7 mouse cellular contexts compared by ENCODE assay signal in the genomic region with DNA sequence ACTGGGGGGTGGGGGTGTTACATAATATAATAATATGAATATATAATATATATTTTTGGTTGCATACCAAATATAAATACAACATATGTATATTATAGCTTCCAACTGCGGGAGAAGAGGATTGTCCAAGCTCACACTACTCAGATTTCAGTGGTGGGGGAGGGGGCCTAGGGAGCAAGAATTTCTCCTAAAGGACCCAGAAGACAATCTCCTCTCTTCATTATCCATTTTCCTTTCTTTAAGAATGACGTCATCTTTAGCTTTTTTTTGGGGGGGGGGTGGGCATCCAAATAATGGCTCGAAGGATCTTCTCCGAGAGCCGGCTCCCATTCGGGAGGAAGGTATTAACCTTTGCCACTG. TPM values are rescaled to one million over a fixed set of nuclear protein-coding genes. Genes with fewer than 3 reads are reported as not detected.
DNase-seq lines count a peak whose midpoint lies in the region; ATAC-seq and TF ChIP-seq lines count a peak whose summit lies in the region.

No protein-coding gene starts in this region.

- TF ChIP-seq EP300 in lung, postnatal 0 days (IDR thresholded peaks at IDR 0.05), result no peak

- TF ChIP-seq CTCF in lung, postnatal 0 days (IDR thresholded peaks at IDR 0.05), result no peak

- no peak for TF ChIP-seq POLR2A in limb, embryonic 14.5 days (IDR thresholded peaks at IDR 0.05; ENCODE audit: borderline replicate concordance, extremely low read depth, insufficient read depth, insufficient read length)

- H3K4me2 ChIP-seq in lung, postnatal 0 days (replicated peaks; ENCODE audit: low read depth, low read length), result peak overlapping the region; percentile 77
- H3K4me2 ChIP-seq in forebrain, embryonic 13.5 days, result peak overlapping the region; percentile 90
- peak overlapping the region; percentile 75 for H3K4me2 ChIP-seq in limb, embryonic 14.5 days (replicated peaks; ENCODE audit: low read depth, low read length, severe bottlenecking)
- peak overlapping the region; percentile 83 for H3K4me2 ChIP-seq in stomach, embryonic 15.5 days

- peak overlapping the region; percentile 33 for H3K4me3 ChIP-seq in lung, postnatal 0 days (ENCODE audit: low read depth, low read length)
- peak overlapping the region; percentile 53 for H3K4me3 ChIP-seq in forebrain, embryonic 13.5 days
- peak overlapping the region; percentile 65 for H3K4me3 ChIP-seq in limb, embryonic 14.5 days (replicated peaks; ENCODE audit: low read length)
- H3K4me3 ChIP-seq in stomach, embryonic 15.5 days (replicated peaks), result peak overlapping the region; percentile 65

- no peaks in the 10 kb centered on the region for H3K36me3 ChIP-seq in lung, postnatal 0 days (ENCODE audit: insufficient read depth, low read length)
- H3K36me3 ChIP-seq in forebrain, embryonic 13.5 days (ENCODE audit: poor library complexity, severe bottlenecking), result no peaks in the 10 kb centered on the region
- peaks cover 11% of the 10 kb centered on the region; the same call in 1 of the 2 replicates for H3K36me3 ChIP-seq in limb, embryonic 14.5 days (ENCODE audit: control insufficient read depth, insufficient read depth, low read length)
- H3K36me3 ChIP-seq in stomach, embryonic 15.5 days, result no peaks in the 10 kb centered on the region

- peaks cover 16% of the 10 kb centered on the region; the same call in 1 of the 2 replicates for H3K27me3 ChIP-seq in lung, postnatal 0 days (replicated peaks; ENCODE audit: insufficient read depth, low read length)
- H3K27me3 ChIP-seq in forebrain, embryonic 13.5 days, result no peaks in the 10 kb centered on the region
- no peaks in the 10 kb centered on the region for H3K27me3 ChIP-seq in limb, embryonic 14.5 days (ENCODE audit: control insufficient read depth, insufficient read depth, low read length)
- no peaks in the 10 kb centered on the region for H3K27me3 ChIP-seq in stomach, embryonic 15.5 days (replicated peaks)

- H3K27ac ChIP-seq in lung, postnatal 0 days (ENCODE audit: low read length), result no peak overlapping the region
- H3K27ac ChIP-seq in forebrain, embryonic 13.5 days, result peak overlapping the region; percentile 85
- H3K27ac ChIP-seq in limb, embryonic 14.5 days (replicated peaks; ENCODE audit: low read depth, low read length), result no peak overlapping the region
- peak overlapping the region; percentile 73 for H3K27ac ChIP-seq in stomach, embryonic 15.5 days

- no peak for DNase-seq in lung, postnatal 0 days (ENCODE audit: low spot score)
- no peak for DNase-seq in lung, postnatal 14 days
- DNase-seq in limb, embryonic 14.5 days (ENCODE audit: low spot score), result no peak
- no peak for DNase-seq in urinary bladder, postnatal 4 days (ENCODE audit: low spot score in 2 of 2)
- DNase-seq in layer of hippocampus, adult 18-20 months (ENCODE audit: low spot score in 2 of 2), result no peak

- ATAC-seq in lung, postnatal 0 days, result no peak
- peak; percentile 9; the same call in 1 of the 2 replicates for ATAC-seq in forebrain, embryonic 13.5 days
- no peak for ATAC-seq in limb, embryonic 14.5 days (ENCODE audit: low FRiP score, low read depth)
- no peak for ATAC-seq in stomach, embryonic 15.5 days (ENCODE audit: insufficient read depth, low FRiP score, low read depth)

- WGBS in lung, postnatal 0 days, result 1% methylated on average over 6 of the region's 6 CpGs
- WGBS in forebrain, embryonic 13.5 days, result under 1% methylated on average over 6 of the region's 6 CpGs
- under 1% methylated on average over 6 of the region's 6 CpGs for WGBS in limb, embryonic 14.5 days
- 0% methylated on average over 6 of the region's 6 CpGs for WGBS in stomach, embryonic 15.5 days

- no peaks in the 10 kb centered on the region for H3K9me3 ChIP-seq in lung, postnatal 0 days (ENCODE audit: low read length)
- no peaks in the 10 kb centered on the region for H3K9me3 ChIP-seq in forebrain, embryonic 13.5 days (replicated peaks)
- no peaks in the 10 kb centered on the region for H3K9me3 ChIP-seq in limb, embryonic 14.5 days (ENCODE audit: control insufficient read depth, low read length)
- no peaks in the 10 kb centered on the region for H3K9me3 ChIP-seq in stomach, embryonic 15.5 days

- H3K4me1 ChIP-seq in lung, postnatal 0 days (ENCODE audit: insufficient read depth, low read depth, low read length), result peaks cover 10% of the 10 kb centered on the region
- peaks cover 77% of the 10 kb centered on the region for H3K4me1 ChIP-seq in forebrain, embryonic 13.5 days
- H3K4me1 ChIP-seq in limb, embryonic 14.5 days (ENCODE audit: control insufficient read depth, insufficient read depth, low read length), result peaks cover 35% of the 10 kb centered on the region
- H3K4me1 ChIP-seq in stomach, embryonic 15.5 days, result peaks cover 42% of the 10 kb centered on the region

- H3K9ac ChIP-seq in lung, postnatal 0 days (replicated peaks; ENCODE audit: low read depth), result no peak overlapping the region
- peak overlapping the region; percentile 66 for H3K9ac ChIP-seq in forebrain, embryonic 13.5 days
- H3K9ac ChIP-seq in limb, embryonic 14.5 days (ENCODE audit: low read depth, low read length, severe bottlenecking), result peak overlapping the region; percentile 48
- H3K9ac ChIP-seq in stomach, embryonic 15.5 days, result peak overlapping the region; percentile 20; the same call in 1 of the 2 replicates

RNA-seq across cellular contexts. Expression of a gene that starts 3.4 kb away (rescaled TPM):
- 30.7 and 32.6 TPM in 2 replicates for polyA plus RNA-seq in lung, postnatal 0 days (2015; fragmentation: Nextera tagmentation; extraction: Ambion mirVana)
- 20.9 and 30.9 TPM in 2 replicates for polyA plus RNA-seq in forebrain, embryonic 13.5 days (2015; fragmentation: Nextera tagmentation; extraction: Ambion mirVana)
- polyA plus RNA-seq in limb, embryonic 14.5 days (2012; rRNA removed), result 332 and 333 TPM in 2 replicates
- polyA plus RNA-seq in limb, embryonic 14.5 days (2014; fragmentation: Nextera tagmentation; extraction: Ambion mirVana), result 114 and 118 TPM in 2 replicates
- 89.8 and 94.7 TPM in 2 replicates for polyA plus RNA-seq in stomach, embryonic 15.5 days (2015; fragmentation: Nextera tagmentation; extraction: Ambion mirVana)
- total RNA-seq in layer of hippocampus, adult 18-20 months (2021), result 10 to 100 TPM; 77.4 to 83.5 TPM

RNA-seq across cellular contexts. Expression of a gene that starts 47.0 kb away (rescaled TPM):
- polyA plus RNA-seq in lung, postnatal 0 days (2015; fragmentation: Nextera tagmentation; extraction: Ambion mirVana), result 51.4 and 58.5 TPM in 2 replicates
- 319 and 349 TPM in 2 replicates for polyA plus RNA-seq in forebrain, embryonic 13.5 days (2015; fragmentation: Nextera tagmentation; extraction: Ambion mirVana)
- 287 and 384 TPM in 2 replicates for polyA plus RNA-seq in limb, embryonic 14.5 days (2012; rRNA removed)
- 343 and 395 TPM in 2 replicates for polyA plus RNA-seq in limb, embryonic 14.5 days (2014; fragmentation: Nextera tagmentation; extraction: Ambion mirVana)
- 404 and 428 TPM in 2 replicates for polyA plus RNA-seq in stomach, embryonic 15.5 days (2015; fragmentation: Nextera tagmentation; extraction: Ambion mirVana)
- total RNA-seq in layer of hippocampus, adult 18-20 months (2021), result 10 to 100 TPM; 35.9 to 42.9 TPM

Comparison
In these comparisons a context has a peak if more than half of its experiments do, and no peak if none do; other contexts are left out.
1. H3K27ac ChIP-seq: peak in forebrain, embryonic 13.5 days (single experiment) and stomach, embryonic 15.5 days (single experiment); none in lung, postnatal 0 days (single experiment) and limb, embryonic 14.5 days (single experiment).
2. Peak in every context shown above with its lines, with median percentiles within 50 percentile points of each other: H3K4me2 ChIP-seq and H3K4me3 ChIP-seq.